Mouse (Mus musculus): ENCODE measurements at regions not wholly inside any gene's neighbourhood (a gene's known extent, or its start where the extent isn't known, plus 50 kb on each side); places are given as distances from the start of the nearest gene placed in this dataset.

DNA sequence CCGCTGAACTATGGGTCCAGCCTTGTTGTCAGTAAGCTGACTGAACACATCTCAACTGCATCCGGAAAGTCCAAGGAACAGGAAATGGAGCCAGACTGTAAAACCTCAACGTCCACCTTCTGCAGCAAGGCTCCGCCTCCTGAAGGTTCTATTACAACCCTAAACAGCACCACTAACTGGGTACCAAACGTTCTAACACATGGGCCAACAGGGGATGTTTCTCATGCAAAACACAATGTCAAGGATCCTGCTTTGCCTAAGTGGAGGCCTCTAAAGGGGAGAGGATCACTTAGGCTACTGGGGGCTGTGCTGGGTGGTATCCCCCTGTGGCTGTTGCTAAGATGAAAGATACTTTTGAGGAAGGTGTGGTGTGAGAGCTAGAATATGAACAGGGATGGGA is 51.0 kb upstream of the Stt3b start:
- ATAC-seq (replicated peaks; ENCODE audit: low FRiP score, low read depth) (no peak), DNase-seq (ENCODE audit: low spot score) (no peak)
- no peak for TF ChIP-seq CTCF (IDR thresholded peaks at IDR 0.05; ENCODE audit: low read depth)
- no peaks in the 10 kb centered on the region for H3K36me3 ChIP-seq (ENCODE audit: insufficient read depth, low read length)
- no peaks in the 10 kb centered on the region for H3K27me3 ChIP-seq (ENCODE audit: insufficient read depth, low read length)
- no peak overlapping the region for H3K27ac ChIP-seq
- 0 out of 2 replicates have a peak, but pooled peaks cover 2% of the 10 kb centered on the region for H3K4me1 ChIP-seq (replicated peaks; ENCODE audit: insufficient read depth, low read length)
- H3K4me3 ChIP-seq (replicated peaks; ENCODE audit: low read depth, low read length), result no peak overlapping the region
- no peak overlapping the region for H3K4me2 ChIP-seq (ENCODE audit: low read length)
- H3K9ac ChIP-seq (ENCODE audit: low read depth, low read length), result no peak overlapping the region
- no peaks in the 10 kb centered on the region for H3K9me3 ChIP-seq (replicated peaks; ENCODE audit: low read length)
- WGBS, result 47% methylated on average over 5 of the region's 5 CpGs

DNA sequence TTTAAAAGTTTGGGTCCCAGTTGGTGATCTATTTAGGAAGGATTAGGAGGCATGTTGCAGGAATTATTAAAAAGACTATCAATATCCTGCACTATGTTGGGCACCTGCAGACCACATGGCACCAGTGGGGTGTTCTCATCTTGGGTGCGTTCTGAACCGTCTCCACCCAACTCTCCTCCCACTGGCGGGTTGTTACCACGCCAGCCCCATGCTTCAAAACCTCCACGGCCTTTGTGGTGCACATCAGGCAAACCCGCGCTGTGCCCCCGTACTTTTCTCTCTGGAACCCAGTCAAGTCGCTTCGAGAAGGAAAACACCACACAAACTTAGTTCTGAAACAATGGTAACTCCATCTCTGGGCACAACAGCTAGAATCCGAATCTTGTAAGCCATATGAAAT is 51.7 kb upstream of the Stt3b start:
- WGBS, result 94% methylated on average over 11 of the region's 11 CpGs
- Histone ChIP-seq H3K4me1 (replicated peaks; ENCODE audit: insufficient read depth, low read length) (no peaks in the 10 kb centered on the region), H3K4me3 (replicated peaks; ENCODE audit: low read depth, low read length) (no peak overlapping the region), H3K27me3 (ENCODE audit: insufficient read depth, low read length) (no peaks in the 10 kb centered on the region), H3K4me2 (ENCODE audit: low read length) (no peak overlapping the region), H3K36me3 (ENCODE audit: insufficient read depth, low read length) (no peaks in the 10 kb centered on the region), H3K27ac (no peak overlapping the region), H3K9ac (ENCODE audit: low read depth, low read length) (no peak overlapping the region), H3K9me3 (replicated peaks; ENCODE audit: low read length) (no peaks in the 10 kb centered on the region)
- DNase-seq (ENCODE audit: low spot score) (no peak), ATAC-seq (replicated peaks; ENCODE audit: low FRiP score, low read depth) (no peak)
- TF ChIP-seq CTCF (IDR thresholded peaks at IDR 0.05; ENCODE audit: low read depth), result no peak

DNA sequence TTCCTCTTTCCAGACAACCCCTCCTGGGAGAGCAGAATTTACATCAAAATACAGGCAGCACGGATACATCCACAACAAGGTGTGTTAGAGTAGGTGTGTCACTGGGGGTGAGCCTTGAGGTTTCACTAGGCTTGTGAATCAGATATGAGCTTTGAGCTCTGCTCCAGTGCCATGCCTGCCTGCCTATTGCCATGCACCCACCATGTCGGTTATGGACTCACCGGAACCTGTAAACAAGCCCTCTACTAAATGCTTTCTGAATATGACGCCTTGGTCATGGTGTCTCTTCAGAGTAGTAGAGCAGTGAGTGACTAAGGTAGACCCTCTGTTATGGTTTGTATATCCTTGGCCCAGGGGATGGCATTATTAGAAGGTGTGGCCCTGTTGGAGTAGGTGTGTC is 52.3 kb upstream of the Stt3b start:
- Histone ChIP-seq H3K4me1 (replicated peaks; ENCODE audit: insufficient read depth, low read length) (no peaks in the 10 kb centered on the region), H3K27me3 (ENCODE audit: insufficient read depth, low read length) (no peaks in the 10 kb centered on the region), H3K9me3 (replicated peaks; ENCODE audit: low read length) (no peaks in the 10 kb centered on the region), H3K27ac (no peak overlapping the region), H3K9ac (ENCODE audit: low read depth, low read length) (no peak overlapping the region), H3K36me3 (ENCODE audit: insufficient read depth, low read length) (no peaks in the 10 kb centered on the region), H3K4me3 (replicated peaks; ENCODE audit: low read depth, low read length) (no peak overlapping the region), H3K4me2 (ENCODE audit: low read length) (no peak overlapping the region)
- ATAC-seq (replicated peaks; ENCODE audit: low FRiP score, low read depth) (no peak), DNase-seq (ENCODE audit: low spot score) (no peak)
- WGBS, result 91% methylated on average over 4 of the region's 4 CpGs
- no peak for TF ChIP-seq CTCF (IDR thresholded peaks at IDR 0.05; ENCODE audit: low read depth)

DNA sequence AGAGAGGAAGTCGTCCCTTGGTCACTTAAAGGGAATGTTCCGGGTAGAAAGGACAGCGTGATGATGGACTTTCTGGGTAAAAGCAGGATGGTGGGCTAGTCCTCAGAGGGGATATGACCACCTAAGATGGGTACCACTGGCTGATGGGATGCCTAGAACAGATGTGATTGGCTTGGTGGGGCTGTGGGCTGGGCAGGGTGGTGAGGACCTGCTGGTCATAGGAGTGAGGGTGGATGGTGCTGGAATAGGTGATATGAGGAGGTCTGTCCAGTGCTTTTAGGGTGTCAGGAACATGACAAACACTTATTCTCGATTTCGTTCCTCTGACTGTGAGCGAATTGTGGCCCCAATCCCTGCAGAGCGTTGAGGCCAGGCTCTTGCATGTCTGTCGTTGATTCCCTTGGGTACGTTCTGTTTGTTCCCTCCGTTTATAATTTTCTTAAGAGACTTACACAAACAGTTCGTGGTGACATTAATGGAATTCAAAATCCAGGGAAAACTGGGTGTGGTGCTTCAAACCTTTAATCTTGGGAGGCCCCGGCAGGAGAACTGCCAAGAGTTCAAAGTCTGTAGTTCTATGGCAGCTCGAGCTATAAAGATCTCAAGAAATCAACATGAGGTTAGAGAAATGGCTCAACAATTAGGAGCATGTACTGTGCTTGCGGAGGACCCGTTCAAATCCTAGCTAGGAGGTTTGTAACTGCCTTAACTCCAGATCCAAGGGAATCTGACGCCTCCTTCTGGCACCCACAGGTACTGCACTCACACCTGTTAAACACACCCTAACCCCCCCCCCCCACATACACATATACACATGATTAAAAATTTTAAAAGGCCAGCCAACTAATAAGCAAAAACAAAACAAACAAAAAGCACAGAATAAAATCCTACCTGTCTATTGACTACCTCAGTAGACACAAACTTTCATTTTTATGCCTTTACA is 55.0 kb upstream of the Stt3b start:
- no peak overlapping the region for H3K4me2 ChIP-seq (ENCODE audit: low read length)
- 83% methylated on average over 16 of the region's 16 CpGs for WGBS
- H3K9ac ChIP-seq (ENCODE audit: low read depth, low read length), result no peak overlapping the region
- no peaks in the 10 kb centered on the region for H3K36me3 ChIP-seq (ENCODE audit: insufficient read depth, low read length)
- DNase-seq (ENCODE audit: low spot score) (no peak), ATAC-seq (replicated peaks; ENCODE audit: low FRiP score, low read depth) (no peak)
- no peaks in the 10 kb centered on the region for H3K9me3 ChIP-seq (replicated peaks; ENCODE audit: low read length)
- H3K4me3 ChIP-seq (replicated peaks; ENCODE audit: low read depth, low read length), result no peak overlapping the region
- TF ChIP-seq CTCF (IDR thresholded peaks at IDR 0.05; ENCODE audit: low read depth), result peak; percentile 27; the same call in 1 of the 2 replicates
- H3K27ac ChIP-seq, result no peak overlapping the region
- H3K27me3 ChIP-seq (ENCODE audit: insufficient read depth, low read length), result no peaks in the 10 kb centered on the region
- no peaks in the 10 kb centered on the region for H3K4me1 ChIP-seq (replicated peaks; ENCODE audit: insufficient read depth, low read length)

DNA sequence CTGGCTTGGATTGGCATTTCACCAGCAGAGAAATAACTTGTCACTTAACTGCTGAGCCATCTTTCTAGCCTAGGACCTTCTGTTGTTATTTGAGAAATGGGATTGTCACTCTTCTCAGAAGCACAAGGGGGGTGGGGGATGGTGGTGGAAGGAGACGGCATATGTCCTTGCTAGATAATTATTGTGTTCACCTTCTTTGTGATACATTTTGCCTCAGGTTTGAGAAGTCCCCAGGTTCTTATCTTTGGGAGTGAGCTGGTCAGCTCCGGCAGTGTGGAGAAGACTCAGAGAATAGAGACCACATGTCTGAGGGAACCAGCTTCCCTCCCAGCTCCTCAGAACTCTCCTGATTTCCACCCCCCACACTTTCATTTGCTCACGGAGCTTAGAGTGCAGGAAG is 57.6 kb upstream of the Stt3b start:
- DNase-seq (ENCODE audit: low spot score), result no peak
- no peak overlapping the region for H3K9ac ChIP-seq (ENCODE audit: low read depth, low read length)

DNA sequence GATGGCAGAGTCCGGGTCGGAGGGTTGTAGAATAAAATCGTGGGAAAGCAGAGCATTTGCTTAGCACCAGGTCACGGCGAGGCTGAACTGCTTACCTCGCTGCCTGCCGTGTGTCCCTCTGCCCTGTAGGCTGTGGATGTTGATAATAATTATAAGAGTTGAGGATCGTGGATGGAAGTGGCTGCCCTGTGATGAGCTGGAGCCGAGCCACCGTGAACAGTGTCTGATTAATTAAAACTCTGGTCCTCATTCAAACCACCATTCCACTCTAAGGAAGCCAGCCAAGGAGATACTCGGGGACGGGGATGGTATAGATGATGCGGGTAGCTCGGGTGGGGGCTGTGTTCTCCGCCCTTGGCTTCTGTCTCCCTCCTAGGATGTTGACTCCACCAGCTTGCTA is 70.1 kb upstream of the Stt3b start:
- Histone ChIP-seq H3K36me3 (ENCODE audit: insufficient read depth, low read length) (no peaks in the 10 kb centered on the region), H3K9ac (ENCODE audit: low read depth, low read length) (no peak overlapping the region), H3K9me3 (replicated peaks; ENCODE audit: low read length) (no peaks in the 10 kb centered on the region), H3K4me2 (ENCODE audit: low read length) (no peak overlapping the region), H3K4me1 (replicated peaks; ENCODE audit: insufficient read depth, low read length) (peaks cover 5% of the 10 kb centered on the region; the same call in 1 of the 2 replicates), H3K27ac (no peak overlapping the region), H3K27me3 (ENCODE audit: insufficient read depth, low read length) (no peaks in the 10 kb centered on the region), H3K4me3 (replicated peaks; ENCODE audit: low read depth, low read length) (no peak overlapping the region)
- ATAC-seq (replicated peaks; ENCODE audit: low FRiP score, low read depth) (no peak), DNase-seq (ENCODE audit: low spot score) (no peak)
- no peak for TF ChIP-seq CTCF (IDR thresholded peaks at IDR 0.05; ENCODE audit: low read depth)
- 69% methylated on average over 15 of the region's 15 CpGs for WGBS

More for the DNA sequence above, 57.6 kb upstream of the Stt3b start:
- no peak for TF ChIP-seq CTCF (IDR thresholded peaks at IDR 0.05; ENCODE audit: low read depth)
- ATAC-seq (replicated peaks; ENCODE audit: low FRiP score, low read depth), result no peak
- no peaks in the 10 kb centered on the region for H3K9me3 ChIP-seq (replicated peaks; ENCODE audit: low read length)
- no peaks in the 10 kb centered on the region for H3K27me3 ChIP-seq (ENCODE audit: insufficient read depth, low read length)
- H3K27ac ChIP-seq, result no peak overlapping the region
- H3K36me3 ChIP-seq (ENCODE audit: insufficient read depth, low read length), result no peaks in the 10 kb centered on the region
- H3K4me3 ChIP-seq (replicated peaks; ENCODE audit: low read depth, low read length), result no peak overlapping the region
- H3K4me1 ChIP-seq (replicated peaks; ENCODE audit: insufficient read depth, low read length), result no peaks in the 10 kb centered on the region
- no peak overlapping the region for H3K4me2 ChIP-seq (ENCODE audit: low read length)
- WGBS, result 68% methylated on average over 3 of the region's 3 CpGs

All from kidney, postnatal 0 days (tissue).